Mouse (Mus musculus) midbrain, embryonic 16.5 days (tissue): ENCODE measurements around the gene Cxcr5. TPM values are rescaled to one million over a fixed set of nuclear protein-coding genes. Genes with fewer than 3 reads are reported as not detected.

Experiments used
- ATAC-seq: fragments of 200-750 bp; cut with Nextera tagmentation; 2 replicates; pipeline ENCODE4 v1.8.0; 2017; ENCODE audit warnings: moderate TSS enrichment
- H3K27ac ChIP-seq: fragments of 300-500 bp; sonication (generic); 2 replicates; pipeline ENCODE4 v1.5.1; 2014; ENCODE audit warnings: mild to moderate bottlenecking, low read length, mixed read lengths
- H3K27me3 ChIP-seq: fragments of 300-500 bp; sonication (generic); 2 replicates; pipeline ENCODE4 v1.6.1; 2014; ENCODE audit warnings: low read depth, low read length, mixed read lengths; ENCODE audit not compliant: control insufficient read depth, insufficient read depth
- H3K36me3 ChIP-seq: fragments of 300-500 bp; sonication (generic); 2 replicates; pipeline ENCODE4 v1.6.1; 2014; ENCODE audit warnings: mild to moderate bottlenecking, low read length, moderate library complexity, mixed read lengths; ENCODE audit not compliant: control insufficient read depth, insufficient read depth
- H3K4me1 ChIP-seq: fragments of 300-500 bp; sonication (generic); 2 replicates; pipeline ENCODE4 v1.6.1; 2014; ENCODE audit warnings: mild to moderate bottlenecking, low read length, mixed read lengths; ENCODE audit not compliant: control insufficient read depth, insufficient read depth
- H3K4me2 ChIP-seq: fragments of 300-500 bp; sonication (generic); 2 replicates; pipeline ENCODE4 v1.6.1; 2014; ENCODE audit warnings: mild to moderate bottlenecking, low read length, mixed read lengths
- H3K4me3 ChIP-seq: fragments of 300-500 bp; sonication (generic); 2 replicates; pipeline ENCODE4 v1.5.1; 2014; ENCODE audit warnings: low read depth, mild to moderate bottlenecking, low read length, moderate library complexity, mixed read lengths
- H3K9ac ChIP-seq: fragments of 300-500 bp; sonication (generic); 2 replicates; pipeline ENCODE4 v1.6.1; 2014; ENCODE audit warnings: low read depth, low read length, mixed read lengths
- H3K9me3 ChIP-seq: fragments of 300-500 bp; sonication (generic); replicated peaks from 2 replicates; pipeline ENCODE4 v1.6.1; 2014; ENCODE audit warnings: mild to moderate bottlenecking, low read length, mixed read lengths; ENCODE audit not compliant: control insufficient read depth, poor library complexity, severe bottlenecking
- WGBS: fragments of 180-500 bp; shearing (Covaris S2); extraction: QIAGEN DNeasy Blood & Tissue Kit; methylation state at CpG from one replicate; pipeline ENCODE4 v1.1.7; 2014; 5-methylcytosine and 5-hydroxymethylcytosine counted together
- polyA plus RNA-seq: library from polyadenylated mRNA; unstranded; fragments of >200 nt; fragmentation: Nextera tagmentation; extraction: Ambion mirVana; gene quantifications from 2 replicates; pipeline ENCODE4 v1.2.1, GENCODE M21; 2015

The Cxcr5 gene
- polyA plus RNA-seq, 1 experiment from 2014 or later: not detected

- Histone ChIP-seq H3K27me3 (no peaks in the 10 kb centered on the region), H3K9ac (no peak overlapping the region), H3K27ac (no peak overlapping the region), H3K4me3 (no peak overlapping the region), H3K4me2 (no peak overlapping the region), H3K9me3 (no peaks in the 10 kb centered on the region), H3K36me3 (peaks cover 15% of the 10 kb centered on the region), H3K4me1 (peaks cover 53% of the 10 kb centered on the region)
- no peak for ATAC-seq
- 55% methylated on average over 10 of the region's 10 CpGs for WGBS
These were observed 60.3 kb downstream of the Cxcr5 start for GRCm38 (mm10) chr9:44501206-44501879.

DNA sequence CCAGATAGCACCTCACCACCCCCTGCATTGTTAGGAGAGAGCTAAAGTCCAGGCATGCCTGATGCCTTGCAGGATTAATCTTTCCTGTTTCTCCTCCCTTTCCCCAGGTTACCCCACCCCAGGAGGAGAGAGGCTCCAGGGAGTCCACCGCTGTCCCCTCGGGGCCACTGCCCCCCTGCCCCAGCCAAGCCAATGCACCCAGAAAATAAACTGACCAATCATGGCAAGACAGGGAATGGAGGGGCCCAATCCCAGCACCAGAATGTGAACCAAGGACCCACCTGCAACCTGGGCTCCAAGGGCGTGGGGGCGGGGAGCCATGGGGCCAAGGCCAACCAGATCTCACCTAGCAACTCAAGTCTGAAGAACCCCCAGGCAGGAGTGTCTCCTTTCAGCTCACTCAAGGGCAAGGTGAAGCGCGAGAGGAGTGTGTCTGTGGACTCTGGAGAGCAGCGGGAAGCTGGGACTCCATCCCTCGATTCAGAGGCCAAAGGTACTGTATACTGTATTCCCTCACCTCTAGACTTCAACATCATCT, 61.0 kb downstream of the Cxcr5 start:
- Histone ChIP-seq H3K36me3 (peaks cover 14% of the 10 kb centered on the region), H3K27me3 (no peaks in the 10 kb centered on the region), H3K4me1 (peaks cover 54% of the 10 kb centered on the region), H3K9ac (no peak overlapping the region), H3K9me3 (no peaks in the 10 kb centered on the region), H3K27ac (peak overlapping the region; percentile 86; the same call in 1 of the 2 replicates), H3K4me3 (no peak overlapping the region), H3K4me2 (no peak overlapping the region)
- WGBS: 58% methylated on average over 8 of the region's 8 CpGs
- ATAC-seq: no peak

- Histone ChIP-seq H3K27ac (peak overlapping the region; percentile 86), H3K4me2 (peak overlapping the region; percentile 90), H3K9ac (peak overlapping the region; percentile 78), H3K4me3 (no peak overlapping the region), H3K36me3 (peaks cover 10% of the 10 kb centered on the region; the same call in 1 of the 2 replicates), H3K9me3 (no peaks in the 10 kb centered on the region), H3K4me1 (peaks cover 54% of the 10 kb centered on the region), H3K27me3 (no peaks in the 10 kb centered on the region)
- WGBS: 18% methylated on average over 5 of the region's 5 CpGs
- ATAC-seq: no peak; the same call in 1 of the 2 replicates
These were observed 61.5 kb downstream of the Cxcr5 start for GRCm38 (mm10) chr9:44500163-44500533.

DNA sequence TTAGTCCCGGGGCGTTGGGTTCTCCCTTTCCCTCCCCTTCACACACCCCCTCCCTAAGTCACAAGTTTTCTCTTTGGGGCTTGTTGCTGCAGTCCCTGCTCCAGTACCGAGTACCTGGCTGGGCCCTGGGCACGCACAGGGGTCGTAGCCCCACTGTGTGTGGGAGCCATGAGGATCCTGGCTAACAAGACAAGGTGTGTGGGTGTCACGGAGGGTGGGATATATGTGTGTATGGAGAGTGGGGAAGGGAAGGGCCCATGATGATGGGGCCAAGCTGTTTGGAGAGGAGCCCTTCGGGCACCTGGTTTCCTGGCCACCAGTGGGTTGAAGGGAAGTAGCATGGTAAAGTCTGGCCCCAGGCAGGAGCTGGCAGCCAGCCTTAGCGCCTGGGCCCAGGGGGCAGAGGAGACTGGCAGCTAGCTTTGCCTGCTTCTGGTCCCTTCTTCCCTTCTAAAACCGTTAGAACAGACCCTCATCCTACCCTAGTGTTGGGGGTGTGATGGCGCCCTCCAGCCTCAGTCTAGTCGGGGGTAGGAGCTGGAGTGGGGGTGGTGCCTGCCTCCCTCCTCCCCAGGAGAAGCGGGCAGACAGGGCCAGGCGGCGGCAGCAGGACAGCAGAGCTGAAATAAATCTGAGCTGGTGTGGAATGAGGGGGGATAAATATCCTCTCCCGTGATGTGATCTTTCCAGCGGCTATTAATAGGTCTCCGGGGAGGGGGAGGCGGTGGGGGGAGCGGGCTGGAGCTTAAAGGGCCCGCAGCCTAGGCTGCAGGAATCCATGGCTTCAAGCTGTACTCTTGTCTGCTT, 62.1 kb downstream of the Cxcr5 start:
- Histone ChIP-seq H3K4me1 (peaks cover 55% of the 10 kb centered on the region), H3K4me3 (peak overlapping the region; percentile 41)
- 8% methylated on average over 20 of the region's 20 CpGs for WGBS

DNA sequence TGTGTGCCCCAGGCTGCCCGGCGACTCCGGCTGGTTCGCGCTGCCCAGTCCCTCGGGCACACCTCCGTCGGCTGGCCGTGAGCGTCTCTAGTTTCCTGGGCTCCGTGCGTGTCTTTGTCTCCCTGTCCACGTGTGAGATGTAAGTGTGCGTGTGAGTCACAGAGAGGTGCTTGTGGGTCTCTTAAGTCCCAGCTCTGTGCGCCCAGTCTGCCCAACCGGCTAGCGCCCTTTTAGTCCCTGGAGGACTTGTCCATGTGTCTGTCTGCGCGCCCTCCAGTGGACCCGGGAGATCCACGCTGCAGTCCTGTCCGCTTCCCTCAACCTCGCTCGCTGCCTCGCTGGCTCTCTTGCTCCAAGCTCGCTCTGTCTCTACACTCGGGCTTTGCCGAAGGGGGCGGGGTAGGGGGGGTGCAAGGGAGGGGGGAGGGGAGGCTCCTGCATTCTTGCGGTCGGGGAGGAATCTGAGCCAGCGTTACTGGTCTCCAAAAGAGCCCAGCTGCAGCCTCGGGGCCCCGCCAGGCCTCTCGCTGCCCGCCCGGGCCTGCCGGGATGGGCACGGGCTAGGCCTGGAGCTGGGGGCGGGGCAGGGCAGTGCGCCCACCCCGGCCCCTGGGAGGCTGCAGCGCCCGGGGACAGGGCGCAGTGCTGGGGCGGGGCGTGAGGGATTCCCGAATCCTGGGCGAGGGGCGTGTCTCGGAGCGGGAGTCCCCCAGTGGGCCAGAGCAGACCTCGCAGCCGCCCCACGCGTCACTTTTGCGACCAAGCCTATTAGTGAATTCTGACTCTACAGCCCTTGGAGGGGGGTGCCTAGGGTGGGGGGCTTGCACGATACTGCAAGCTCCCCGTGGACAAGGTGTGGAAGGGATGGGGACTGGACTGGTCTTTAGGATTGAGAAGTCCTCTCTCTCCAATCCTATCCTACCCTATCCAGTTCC, 63.0 kb downstream of the Cxcr5 start:
- peaks cover 64% of the 10 kb centered on the region for H3K4me1 ChIP-seq
- no peaks in the 10 kb centered on the region for H3K9me3 ChIP-seq
- no peaks in the 10 kb centered on the region for H3K27me3 ChIP-seq
- under 1% methylated on average over 59 of the region's 59 CpGs for WGBS
- peak overlapping the region; percentile 41 for H3K4me3 ChIP-seq
- H3K9ac ChIP-seq: peak overlapping the region; percentile 78
- peak overlapping the region; percentile 90 for H3K4me2 ChIP-seq
- peak overlapping the region; percentile 86 for H3K27ac ChIP-seq
- peaks cover 9% of the 10 kb centered on the region; the same call in 1 of the 2 replicates for H3K36me3 ChIP-seq
- ATAC-seq: peak; percentile 61

More for the DNA sequence above, 62.1 kb downstream of the Cxcr5 start:
- ATAC-seq: peak; percentile 39
- H3K27me3 ChIP-seq: no peaks in the 10 kb centered on the region
- peak overlapping the region; percentile 86 for H3K27ac ChIP-seq
- peak overlapping the region; percentile 78 for H3K9ac ChIP-seq
- peak overlapping the region; percentile 90 for H3K4me2 ChIP-seq
- no peaks in the 10 kb centered on the region for H3K9me3 ChIP-seq
- peaks cover 10% of the 10 kb centered on the region; the same call in 1 of the 2 replicates for H3K36me3 ChIP-seq

- ATAC-seq: 0 out of 2 replicates have a peak, but pooled peaks have one; percentile 1
- peaks cover 8% of the 10 kb centered on the region; the same call in 1 of the 2 replicates for H3K36me3 ChIP-seq
- 5% methylated on average over 11 of the region's 11 CpGs for WGBS
- H3K4me3 ChIP-seq: peak overlapping the region; percentile 41
- H3K4me1 ChIP-seq: peaks cover 73% of the 10 kb centered on the region
- no peaks in the 10 kb centered on the region for H3K9me3 ChIP-seq
- no peaks in the 10 kb centered on the region for H3K27me3 ChIP-seq
- H3K4me2 ChIP-seq: peak overlapping the region; percentile 90
- peak overlapping the region; percentile 78 for H3K9ac ChIP-seq
- H3K27ac ChIP-seq: peak overlapping the region; percentile 86
These were observed 63.9 kb downstream of the Cxcr5 start for GRCm38 (mm10) chr9:44497624-44498377.

GRCm38 (mm10) chr9:44496803-44497461, 64.7 kb downstream of the Cxcr5 start:
- H3K27ac ChIP-seq: no peak overlapping the region
- no peaks in the 10 kb centered on the region for H3K9me3 ChIP-seq
- no peak for ATAC-seq
- H3K27me3 ChIP-seq: no peaks in the 10 kb centered on the region
- H3K4me3 ChIP-seq: no peak overlapping the region
- H3K4me2 ChIP-seq: no peak overlapping the region
- 0 out of 2 replicates have a peak overlapping the region, but pooled peaks have one; percentile 5 for H3K9ac ChIP-seq
- H3K36me3 ChIP-seq: peaks cover 8% of the 10 kb centered on the region
- WGBS: 54% methylated on average over 12 of the region's 12 CpGs
- H3K4me1 ChIP-seq: peaks cover 75% of the 10 kb centered on the region
